Mouse (Mus musculus) cerebellum, adult 9-11 months (tissue): Measurements from ENCODE around the gene Slc15a5.
"Not testable (repeated sequence)": the region's sequence is repeated elsewhere in the genome, so short reads cannot be mapped to it uniquely, and the experiment has no call there.

Experiments
- DNase-seq: peaks from one replicate; pipeline ENCODE4 v3.0.0; 2022

The Slc15a5 gene

GRCm38 (mm10) chr6:138079816-138080215 is at the start of gene Slc15a5:
Gene Slc15a5, minus strand, starts transcription at chr6:138079916.
- DNase-seq, result no peak

- DNase-seq, result no peak
These were observed 48.9 kb upstream of the Slc15a5 start for GRCm38 (mm10) chr6:138128392-138129335.

- DNase-seq, result no peak
These were observed 37.8 kb upstream of the Slc15a5 start for GRCm38 (mm10) chr6:138117496-138117895.

GRCm38 (mm10) chr6:138104559-138104958 is 24.8 kb upstream of the Slc15a5 start:
- no peak for DNase-seq

- DNase-seq, result no peak
These were observed 23.2 kb upstream of the Slc15a5 start for GRCm38 (mm10) chr6:138102940-138103339.

GRCm38 (mm10) chr6:138101843-138102242 is 22.1 kb upstream of the Slc15a5 start:
- DNase-seq, result no peak

- no peak for DNase-seq
These were observed 19.9 kb upstream of the Slc15a5 start for GRCm38 (mm10) chr6:138099646-138100045.

- no peak for DNase-seq
These were observed 15.3 kb upstream of the Slc15a5 start for GRCm38 (mm10) chr6:138095060-138095459.

- DNase-seq, result no peak
These were observed 12.7 kb upstream of the Slc15a5 start for GRCm38 (mm10) chr6:138092432-138092831.

- DNase-seq, result no peak
These were observed 9.4 kb upstream of the Slc15a5 start for GRCm38 (mm10) chr6:138089084-138089483.

GRCm38 (mm10) chr6:138086421-138086820 is 6.7 kb upstream of the Slc15a5 start:
- not testable (repeated sequence) for DNase-seq

- DNase-seq, result no peak
These were observed 1.2 kb upstream of the Slc15a5 start for GRCm38 (mm10) chr6:138080778-138081549.

- no peak for DNase-seq
These were observed 1.9 kb downstream of the Slc15a5 start for GRCm38 (mm10) chr6:138077681-138078439.

- DNase-seq, result no peak
These were observed 4.0 kb downstream of the Slc15a5 start for GRCm38 (mm10) chr6:138075723-138076122.

GRCm38 (mm10) chr6:138073540-138073939 is 6.2 kb downstream of the Slc15a5 start:
- DNase-seq, result no peak

GRCm38 (mm10) chr6:138072963-138073339 is 6.8 kb downstream of the Slc15a5 start:
- no peak for DNase-seq

- DNase-seq, result no peak
These were observed 7.4 kb downstream of the Slc15a5 start for GRCm38 (mm10) chr6:138072110-138072962.

GRCm38 (mm10) chr6:138071505-138072107 is 8.1 kb downstream of the Slc15a5 start:
- no peak for DNase-seq

GRCm38 (mm10) chr6:138070720-138071504 is 8.8 kb downstream of the Slc15a5 start:
- DNase-seq, result no peak

- DNase-seq, result no peak
These were observed 9.8 kb downstream of the Slc15a5 start for GRCm38 (mm10) chr6:138069921-138070320.

GRCm38 (mm10) chr6:138055572-138055971 is 24.1 kb downstream of the Slc15a5 start:
- DNase-seq, result no peak
